22 mouse cellular contexts compared by ENCODE assay signal in genomic region chr8:117399229-117399628, GRCm38 (mm10).
DNase-seq lines count a peak whose midpoint lies in the region; ATAC-seq and TF ChIP-seq lines count a peak whose summit lies in the region.
"Had no signal": no experiment of that assay in that cellular context is flagged by ENCODE, and none has a peak within 500 bp of the region (broad histone marks: within the 10 kb centered on the region; RNA-seq: fewer than 3 reads in every experiment).

No protein-coding gene starts in this region.

- DNase-seq in forebrain, postnatal 0 days, result no peak
- DNase-seq in brain, adult 2 months (ENCODE audit: low read depth, low spot score), result peak; percentile 39
- DNase-seq in hindbrain, embryonic 11.5 days (ENCODE audit: low spot score), result peak; percentile 29
- DNase-seq in hindbrain, postnatal 0 days (ENCODE audit: low spot score), result peak; percentile 59
- no peak for DNase-seq in gastrocnemius, postnatal 4 days (ENCODE audit: low spot score in 2 of 2)
- no peak for DNase-seq in adrenal gland, adult 8-10 months
- no peak for DNase-seq in cerebellum, adult 8-10 months
- DNase-seq: cerebellum, adult 18-20 months; gastrocnemius, postnatal 10 days; heart, adult 18-20 months; heart, postnatal 10 days; kidney, postnatal 36 days; liver; right cerebral cortex, postnatal 14 days; spleen, adult 18-20 months had no signal

- TF ChIP-seq CTCF in forebrain, postnatal 0 days (IDR thresholded peaks at IDR 0.05; ENCODE audit: low read depth), result no peak
- no peak for TF ChIP-seq CTCF in hindbrain, postnatal 0 days (IDR thresholded peaks at IDR 0.05; ENCODE audit: low read depth)

- peaks cover 7% of the 10 kb centered on the region; the same call in 1 of the 2 replicates for H3K36me3 ChIP-seq in forebrain, embryonic 15.5 days
- no peaks in the 10 kb centered on the region for H3K36me3 ChIP-seq in forebrain, postnatal 0 days (ENCODE audit: insufficient read depth)
- H3K36me3 ChIP-seq in hindbrain, embryonic 11.5 days (ENCODE audit: control insufficient read depth, insufficient read depth, low read length), result peaks cover 5% of the 10 kb centered on the region; the same call in 1 of the 2 replicates
- H3K36me3 ChIP-seq in hindbrain, postnatal 0 days (ENCODE audit: insufficient read depth, low read length), result no peaks in the 10 kb centered on the region

- peaks cover 42% of the 10 kb centered on the region for H3K4me1 ChIP-seq in forebrain, embryonic 15.5 days
- peaks cover 13% of the 10 kb centered on the region for H3K4me1 ChIP-seq in forebrain, postnatal 0 days (ENCODE audit: insufficient read depth)
- H3K4me1 ChIP-seq in hindbrain, embryonic 11.5 days (replicated peaks; ENCODE audit: control insufficient read depth, insufficient read depth, low read length), result peaks cover 11% of the 10 kb centered on the region
- H3K4me1 ChIP-seq in hindbrain, postnatal 0 days (ENCODE audit: insufficient read depth, low read length), result peaks cover 23% of the 10 kb centered on the region

- no peak for ATAC-seq in forebrain, embryonic 15.5 days (replicated peaks)
- no peak for ATAC-seq in forebrain, postnatal 0 days
- ATAC-seq in hindbrain, embryonic 11.5 days (ENCODE audit: low FRiP score), result no peak
- ATAC-seq in hindbrain, postnatal 0 days, result peak; percentile 21; the same call in 1 of the 2 replicates
- ATAC-seq: intestine, postnatal 0 days had no signal

- no peak overlapping the region for H3K9ac ChIP-seq in forebrain, embryonic 15.5 days (replicated peaks)
- H3K9ac ChIP-seq in forebrain, postnatal 0 days, result no peak overlapping the region
- H3K9ac ChIP-seq in hindbrain, embryonic 11.5 days (ENCODE audit: low read depth, low read length), result no peak overlapping the region
- H3K9ac ChIP-seq in hindbrain, postnatal 0 days (replicated peaks; ENCODE audit: low read length), result no peak overlapping the region
- H3K9ac ChIP-seq: heart, embryonic 12.5 days; midbrain, embryonic 12.5 days had no signal

- no peak overlapping the region for H3K4me2 ChIP-seq in forebrain, embryonic 15.5 days (replicated peaks)
- no peak overlapping the region for H3K4me2 ChIP-seq in forebrain, postnatal 0 days (ENCODE audit: low read depth)
- H3K4me2 ChIP-seq in hindbrain, embryonic 11.5 days (replicated peaks; ENCODE audit: low read depth, low read length), result no peak overlapping the region
- H3K4me2 ChIP-seq in hindbrain, postnatal 0 days (ENCODE audit: low read depth, low read length), result no peak overlapping the region
- H3K4me2 ChIP-seq: heart, embryonic 12.5 days; midbrain, embryonic 12.5 days had no signal

- 0 out of 2 replicates have a peak overlapping the region, but pooled peaks have one; percentile 6 for H3K27ac ChIP-seq in forebrain, embryonic 15.5 days (replicated peaks)
- no peak overlapping the region for H3K27ac ChIP-seq in forebrain, postnatal 0 days (ENCODE audit: low read depth, low read length)
- H3K27ac ChIP-seq in hindbrain, embryonic 11.5 days (ENCODE audit: low read depth, low read length), result no peak overlapping the region
- 0 out of 2 replicates have a peak overlapping the region, but pooled peaks have one; percentile 27 for H3K27ac ChIP-seq in hindbrain, postnatal 0 days
- H3K27ac ChIP-seq: embryonic facial prominence, embryonic 10.5 days; limb, embryonic 10.5 days; macrophage; midbrain, embryonic 12.5 days had no signal

- H3K4me3 ChIP-seq in forebrain, embryonic 15.5 days, result no peak overlapping the region
- H3K4me3 ChIP-seq in forebrain, postnatal 0 days (ENCODE audit: low read depth, low read length), result no peak overlapping the region
- no peak overlapping the region for H3K4me3 ChIP-seq in hindbrain, embryonic 11.5 days (ENCODE audit: low read depth, low read length)
- H3K4me3 ChIP-seq in hindbrain, postnatal 0 days (ENCODE audit: low read length), result no peak overlapping the region
- H3K4me3 ChIP-seq: embryonic facial prominence, embryonic 10.5 days; heart, embryonic 12.5 days; limb, embryonic 10.5 days; midbrain, embryonic 12.5 days had no signal

- 71% methylated on average over 8 of the region's 8 CpGs for WGBS in forebrain, embryonic 15.5 days
- WGBS in forebrain, postnatal 0 days, result 71% methylated on average over 8 of the region's 8 CpGs
- 83% methylated on average over 8 of the region's 8 CpGs for WGBS in hindbrain, embryonic 11.5 days
- WGBS in hindbrain, postnatal 0 days, result 53% methylated on average over 8 of the region's 8 CpGs

- no peaks in the 10 kb centered on the region for H3K27me3 ChIP-seq in forebrain, embryonic 15.5 days
- no peaks in the 10 kb centered on the region for H3K27me3 ChIP-seq in forebrain, postnatal 0 days (ENCODE audit: insufficient read depth, low read length)
- H3K27me3 ChIP-seq in hindbrain, embryonic 11.5 days (ENCODE audit: control insufficient read depth, insufficient read depth, low read length), result no peaks in the 10 kb centered on the region
- no peaks in the 10 kb centered on the region for H3K27me3 ChIP-seq in hindbrain, postnatal 0 days (ENCODE audit: insufficient read depth, low read length)
- H3K27me3 ChIP-seq: heart, embryonic 12.5 days; midbrain, embryonic 12.5 days had no signal

- no peaks in the 10 kb centered on the region for H3K9me3 ChIP-seq in forebrain, embryonic 15.5 days
- no peaks in the 10 kb centered on the region for H3K9me3 ChIP-seq in forebrain, postnatal 0 days (ENCODE audit: low read length)
- H3K9me3 ChIP-seq in hindbrain, embryonic 11.5 days (ENCODE audit: control insufficient read depth, low read length), result no peaks in the 10 kb centered on the region
- no peaks in the 10 kb centered on the region for H3K9me3 ChIP-seq in hindbrain, postnatal 0 days (ENCODE audit: low read length)
- H3K9me3 ChIP-seq: embryonic facial prominence, embryonic 10.5 days; heart, embryonic 12.5 days; limb, embryonic 10.5 days had no signal

Comparison
In these comparisons a context has a peak if more than half of its experiments do, and no peak if none do; other contexts are left out.
1. H3K27ac ChIP-seq: peak in forebrain, embryonic 15.5 days (single experiment) and hindbrain, postnatal 0 days (single experiment); none in forebrain, postnatal 0 days (single experiment) and hindbrain, embryonic 11.5 days (single experiment).
2. DNase-seq: peak in brain, adult 2 months (single experiment), hindbrain, embryonic 11.5 days (single experiment) and hindbrain, postnatal 0 days (single experiment); none in forebrain, postnatal 0 days (single experiment), gastrocnemius, postnatal 4 days (0 of 2), adrenal gland, adult 8-10 months (single experiment) and cerebellum, adult 8-10 months (single experiment).